Mouse (Mus musculus): ENCODE results near the gene Larp6.

DNA sequence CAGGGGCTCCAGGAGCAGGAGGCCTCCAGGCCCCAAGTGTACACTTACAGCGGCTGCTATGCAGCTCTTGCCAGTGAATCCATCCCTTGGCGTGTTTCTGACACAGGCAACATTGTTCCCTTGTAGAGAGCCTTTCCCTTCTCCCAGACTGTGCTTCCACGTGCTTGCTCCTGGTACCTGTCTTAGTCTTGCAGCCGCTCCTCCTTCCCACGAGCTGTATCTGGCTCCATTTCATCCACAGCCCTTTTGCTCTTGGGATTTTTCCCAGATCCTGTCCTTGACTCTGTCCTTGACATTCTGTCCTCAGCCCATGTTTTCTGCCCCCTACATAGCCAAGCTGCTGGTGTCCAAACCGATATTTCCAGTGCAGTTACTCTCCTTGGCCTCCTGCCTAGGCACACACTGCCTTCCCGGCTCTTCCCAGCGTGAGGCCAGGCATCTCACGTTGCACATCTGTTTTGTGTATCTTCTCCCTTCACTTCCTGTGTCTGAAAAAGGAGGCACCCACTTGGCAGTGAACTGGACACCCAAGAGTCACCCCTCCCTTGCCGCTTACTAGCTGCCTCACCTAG is 46.7 kb downstream of the Larp6 start:
- no peak for TF ChIP-seq POLR2A (IDR thresholded peaks at IDR 0.05; ENCODE audit: extremely low read depth, insufficient read depth, low read length)
- no peak for TF ChIP-seq CTCF (IDR thresholded peaks at IDR 0.05; ENCODE audit: extremely low read depth, insufficient read depth, low read length)

All from cortical plate, adult 2 months (tissue).